Mouse (Mus musculus): ENCODE measurements at regions not wholly inside any gene's neighbourhood (a gene's known extent, or its start where the extent isn't known, plus 50 kb on each side); places are given as distances from the start of the nearest gene placed in this dataset.

DNA sequence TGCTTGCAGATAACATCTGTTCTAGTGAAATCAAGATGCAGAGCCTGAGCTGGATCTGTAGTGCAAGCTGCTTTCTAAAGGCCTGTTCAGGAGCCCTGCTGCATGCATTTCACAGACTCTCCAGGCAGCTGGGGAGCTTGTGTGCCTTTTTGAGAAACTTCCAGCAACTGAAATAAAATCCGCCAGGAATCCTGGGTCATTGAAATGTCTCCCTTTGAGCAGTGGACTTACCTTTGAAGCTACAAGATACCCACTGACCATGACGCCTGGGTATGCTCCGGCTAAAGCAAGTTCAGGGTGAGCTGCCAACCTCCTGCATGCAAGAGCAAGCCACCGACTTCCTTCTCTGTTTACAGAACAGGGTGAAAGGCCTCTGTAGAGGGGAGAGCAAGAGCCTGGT, 278.7 kb downstream of the Cenpw start:
- 38% methylated on average over 4 of the region's 4 CpGs for WGBS (ENCODE audit: insufficient replicate concordance)
- no peak for ATAC-seq

DNA sequence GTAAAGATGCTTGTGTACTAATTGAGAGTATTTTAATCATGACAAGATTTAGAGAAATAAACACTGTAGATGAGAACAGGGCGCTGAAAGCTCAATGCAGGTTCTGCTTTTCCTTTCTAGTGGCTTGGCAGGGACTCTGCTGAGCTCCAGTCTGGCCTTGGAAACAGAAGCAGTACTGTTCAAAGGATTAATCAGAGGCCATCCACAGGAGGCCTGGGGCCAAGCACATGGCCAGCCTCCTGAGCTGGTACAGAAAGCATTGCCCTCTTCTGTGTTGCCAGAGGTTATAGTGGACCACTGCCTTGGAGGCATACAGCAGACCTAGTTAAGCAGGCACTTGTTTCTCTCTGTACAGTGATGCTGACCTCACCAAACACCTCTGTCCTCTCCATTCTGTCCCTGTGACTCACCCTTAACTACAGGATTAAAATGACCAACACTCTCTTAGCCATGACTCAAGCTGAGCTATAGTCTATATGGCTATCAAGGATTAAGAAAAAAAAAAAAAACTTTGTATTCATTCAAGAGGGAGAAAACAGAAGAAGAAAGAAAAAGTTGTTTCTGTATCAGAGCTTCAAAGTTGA, 302.5 kb downstream of the Cenpw start:
- H3K9ac ChIP-seq, result no peak overlapping the region
- H3K27ac ChIP-seq, result no peak overlapping the region
- H3K9me3 ChIP-seq (replicated peaks), result no peaks in the 10 kb centered on the region
- no peaks in the 10 kb centered on the region for H3K4me1 ChIP-seq
- no peaks in the 10 kb centered on the region for H3K27me3 ChIP-seq (replicated peaks)
- H3K36me3 ChIP-seq, result no peaks in the 10 kb centered on the region
- WGBS (ENCODE audit: insufficient replicate concordance), result 37% methylated on average over 1 of the region's 1 CpGs
- no peak for ATAC-seq
- no peak overlapping the region for H3K4me3 ChIP-seq
- H3K4me2 ChIP-seq, result no peak overlapping the region

More for the DNA sequence above, 278.7 kb downstream of the Cenpw start:
- no peak overlapping the region for H3K4me2 ChIP-seq
- H3K27ac ChIP-seq, result no peak overlapping the region
- H3K27me3 ChIP-seq (replicated peaks), result no peaks in the 10 kb centered on the region
- no peak overlapping the region for H3K4me3 ChIP-seq
- H3K36me3 ChIP-seq, result no peaks in the 10 kb centered on the region
- H3K9me3 ChIP-seq (replicated peaks), result no peaks in the 10 kb centered on the region
- H3K9ac ChIP-seq, result no peak overlapping the region
- H3K4me1 ChIP-seq, result no peaks in the 10 kb centered on the region

DNA sequence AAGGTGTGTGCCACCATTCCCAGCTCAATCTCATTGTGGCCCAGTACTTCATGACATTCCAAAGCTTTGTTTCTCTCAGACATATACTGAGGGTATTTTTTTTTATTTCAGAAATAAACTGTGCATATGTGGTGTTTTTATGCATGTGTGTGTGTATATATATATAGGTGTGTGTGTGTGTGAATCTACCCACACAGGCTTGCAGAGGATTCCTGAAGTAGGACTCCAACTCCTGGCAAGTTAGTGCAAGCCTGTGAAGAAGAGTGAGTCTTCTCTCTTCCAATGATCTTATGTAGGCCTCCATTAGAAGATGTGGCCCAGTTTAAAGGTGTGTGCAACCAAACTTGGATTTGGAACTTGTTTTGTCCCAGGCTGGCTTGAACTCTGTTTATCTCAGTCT, 328.9 kb upstream of the Rspo3 start:
- Histone ChIP-seq H3K36me3 (no peaks in the 10 kb centered on the region), H3K27ac (no peak overlapping the region)
- ATAC-seq, result no peak

DNA sequence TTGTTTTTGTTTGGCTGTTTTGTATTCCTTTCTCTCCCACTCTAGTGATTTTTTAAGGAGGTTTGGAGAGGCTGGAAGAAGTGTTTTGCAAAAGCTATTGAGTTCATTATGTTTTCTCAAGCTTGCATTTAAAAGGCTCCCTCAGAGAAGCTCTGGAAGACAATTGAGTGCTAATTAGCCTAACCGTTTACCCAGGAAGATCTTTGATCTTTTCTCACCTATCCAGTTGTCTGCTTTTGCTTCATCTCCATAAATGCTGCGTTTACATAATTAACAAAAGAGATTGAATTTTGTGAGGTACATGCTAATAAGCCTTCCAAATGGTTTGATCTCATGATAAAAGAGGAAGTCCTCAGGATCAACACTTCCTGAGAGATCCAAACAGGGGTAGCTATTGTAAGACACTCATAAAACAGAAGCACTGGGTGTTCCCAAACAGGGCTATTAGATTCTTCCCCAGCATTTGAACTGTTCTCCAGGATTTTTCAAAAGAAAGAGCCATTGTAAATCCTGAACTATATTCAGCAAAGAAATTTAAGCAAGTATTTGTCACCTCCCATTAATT, 320.2 kb upstream of the Rspo3 start:
- H3K36me3 ChIP-seq, result no peaks in the 10 kb centered on the region
- no peak for ATAC-seq
- no peak overlapping the region for H3K9ac ChIP-seq
- no peaks in the 10 kb centered on the region for H3K9me3 ChIP-seq (replicated peaks)
- H3K4me3 ChIP-seq, result no peak overlapping the region
- no peak overlapping the region for H3K4me2 ChIP-seq
- 6% methylated on average over 2 of the region's 2 CpGs for whole genome bisulfite sequencing (ENCODE audit: insufficient replicate concordance)
- H3K27me3 ChIP-seq (replicated peaks), result no peaks in the 10 kb centered on the region
- H3K27ac ChIP-seq, result no peak overlapping the region
- no peaks in the 10 kb centered on the region for H3K4me1 ChIP-seq

More for the DNA sequence above, 328.9 kb upstream of the Rspo3 start:
- Histone ChIP-seq H3K4me3 (no peak overlapping the region), H3K4me2 (no peak overlapping the region), H3K9ac (no peak overlapping the region), H3K4me1 (no peaks in the 10 kb centered on the region), H3K27me3 (replicated peaks) (no peaks in the 10 kb centered on the region), H3K9me3 (replicated peaks) (no peaks in the 10 kb centered on the region)

DNA sequence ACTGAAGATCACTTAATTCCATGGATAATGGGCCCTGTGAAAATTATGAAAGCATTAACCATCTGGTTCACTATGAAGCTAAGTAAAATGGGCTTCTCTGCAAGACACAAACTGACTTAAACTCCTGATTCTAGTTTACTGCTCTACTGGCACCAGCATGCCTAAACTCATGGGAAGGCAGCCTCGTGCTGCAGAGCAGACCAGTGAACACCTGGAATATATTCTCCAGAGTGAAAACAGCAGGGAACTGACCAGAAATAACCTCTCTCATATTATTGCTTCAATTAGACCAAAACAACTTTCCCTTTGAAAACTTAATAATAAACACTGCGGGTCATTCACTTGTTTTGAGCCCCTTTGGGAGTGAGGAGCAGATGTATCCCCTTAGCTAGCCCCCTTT, 316.8 kb upstream of the Rspo3 start:
- H3K4me2 ChIP-seq, result no peak overlapping the region
- H3K4me3 ChIP-seq, result no peak overlapping the region
- H3K27ac ChIP-seq, result no peak overlapping the region
- no peaks in the 10 kb centered on the region for H3K36me3 ChIP-seq
- H3K27me3 ChIP-seq (replicated peaks), result no peaks in the 10 kb centered on the region
- no peaks in the 10 kb centered on the region for H3K4me1 ChIP-seq
- 58% methylated on average over 2 of the region's 2 CpGs for WGBS (ENCODE audit: insufficient replicate concordance)
- no peak overlapping the region for H3K9ac ChIP-seq
- ATAC-seq, result no peak
- H3K9me3 ChIP-seq (replicated peaks), result no peaks in the 10 kb centered on the region

DNA sequence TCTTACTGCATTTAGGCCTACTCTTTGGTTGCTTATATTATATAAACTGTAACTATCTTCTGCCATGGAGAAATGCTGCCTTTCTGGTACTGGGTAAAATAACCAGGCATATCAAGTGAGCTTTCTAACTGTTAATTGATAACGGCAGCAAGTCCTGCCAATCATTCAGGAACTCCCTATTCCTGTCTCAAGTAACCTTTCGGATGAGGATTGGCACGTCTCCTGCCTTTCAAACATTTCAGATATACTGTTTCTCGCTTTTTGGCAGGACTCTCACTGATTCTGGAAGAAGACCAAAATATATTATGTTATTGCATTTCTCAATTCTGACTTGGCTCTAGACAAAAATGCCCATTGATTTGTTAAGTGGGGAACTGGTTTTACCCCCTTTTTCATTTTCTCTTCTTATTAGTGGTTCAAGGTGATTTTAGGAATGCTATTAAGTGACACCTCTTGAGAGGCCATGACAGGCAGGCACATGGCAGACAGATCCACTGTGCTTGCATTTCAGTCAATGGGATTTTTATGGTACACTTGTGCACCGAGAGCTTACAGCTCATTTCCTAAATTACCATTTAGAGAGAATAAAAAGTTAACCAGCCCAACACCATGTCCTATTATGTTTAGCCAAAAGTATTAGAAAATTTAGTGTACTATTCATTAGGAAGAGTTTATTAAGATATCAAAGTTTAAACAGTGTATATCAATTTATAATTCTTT, 289.4 kb upstream of the Rspo3 start:
- Histone ChIP-seq H3K27ac (no peak overlapping the region), H3K9me3 (replicated peaks) (no peaks in the 10 kb centered on the region), H3K36me3 (no peaks in the 10 kb centered on the region), H3K27me3 (replicated peaks) (no peaks in the 10 kb centered on the region), H3K9ac (no peak overlapping the region), H3K4me2 (no peak overlapping the region), H3K4me1 (no peaks in the 10 kb centered on the region), H3K4me3 (no peak overlapping the region)
- 67% methylated on average over 5 of the region's 5 CpGs for WGBS (ENCODE audit: insufficient replicate concordance)
- no peak for ATAC-seq

DNA sequence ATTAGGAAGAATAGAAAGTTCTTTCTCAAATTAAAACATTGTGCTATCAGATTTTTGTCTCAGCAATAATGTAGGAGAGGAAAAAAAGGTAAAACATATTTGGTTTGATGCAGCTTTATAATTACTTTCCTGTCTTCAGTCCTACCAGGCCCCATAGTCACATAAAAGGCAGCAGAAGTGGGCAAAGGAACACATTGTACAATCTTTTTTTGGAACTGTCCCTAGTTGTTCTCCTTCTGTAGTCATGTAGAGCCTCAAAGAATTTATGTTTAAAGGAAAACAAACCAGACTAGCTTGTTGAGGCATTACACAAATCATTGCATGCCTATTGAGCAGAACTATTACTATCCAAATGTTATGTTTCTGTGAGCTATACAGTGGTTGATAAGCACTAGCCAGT, 288.7 kb upstream of the Rspo3 start:
- no peak for ATAC-seq
- Histone ChIP-seq H3K9me3 (replicated peaks) (no peaks in the 10 kb centered on the region), H3K36me3 (no peaks in the 10 kb centered on the region), H3K4me1 (no peaks in the 10 kb centered on the region), H3K4me2 (no peak overlapping the region), H3K27ac (no peak overlapping the region), H3K4me3 (no peak overlapping the region), H3K27me3 (replicated peaks) (no peaks in the 10 kb centered on the region), H3K9ac (no peak overlapping the region)

DNA sequence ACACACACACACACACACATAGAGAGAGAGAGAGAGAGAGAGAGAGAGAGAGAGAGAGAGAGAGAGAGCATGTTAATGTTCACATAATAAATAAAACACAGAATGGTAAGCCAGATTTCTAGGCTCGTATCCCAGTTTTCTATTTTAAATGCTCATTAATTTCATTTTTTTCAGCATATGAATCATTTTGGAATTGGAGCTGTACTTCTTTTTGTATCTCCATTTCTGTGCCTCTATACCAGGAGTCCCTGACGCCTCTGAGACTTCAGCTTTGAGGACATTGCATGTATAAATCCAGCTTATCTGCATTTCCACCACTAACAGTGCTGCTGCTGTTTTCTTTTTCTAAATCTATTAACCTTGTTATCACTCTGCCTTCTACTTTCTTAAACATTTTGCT, 287.5 kb upstream of the Rspo3 start:
- Histone ChIP-seq H3K36me3 (no peaks in the 10 kb centered on the region), H3K4me2 (no peak overlapping the region), H3K27ac (no peak overlapping the region), H3K4me3 (no peak overlapping the region), H3K4me1 (no peaks in the 10 kb centered on the region), H3K9me3 (replicated peaks) (no peaks in the 10 kb centered on the region), H3K27me3 (replicated peaks) (no peaks in the 10 kb centered on the region), H3K9ac (no peak overlapping the region)
- 62% methylated on average over 2 of the region's 2 CpGs for WGBS (ENCODE audit: insufficient replicate concordance)
- no peak for ATAC-seq

DNA sequence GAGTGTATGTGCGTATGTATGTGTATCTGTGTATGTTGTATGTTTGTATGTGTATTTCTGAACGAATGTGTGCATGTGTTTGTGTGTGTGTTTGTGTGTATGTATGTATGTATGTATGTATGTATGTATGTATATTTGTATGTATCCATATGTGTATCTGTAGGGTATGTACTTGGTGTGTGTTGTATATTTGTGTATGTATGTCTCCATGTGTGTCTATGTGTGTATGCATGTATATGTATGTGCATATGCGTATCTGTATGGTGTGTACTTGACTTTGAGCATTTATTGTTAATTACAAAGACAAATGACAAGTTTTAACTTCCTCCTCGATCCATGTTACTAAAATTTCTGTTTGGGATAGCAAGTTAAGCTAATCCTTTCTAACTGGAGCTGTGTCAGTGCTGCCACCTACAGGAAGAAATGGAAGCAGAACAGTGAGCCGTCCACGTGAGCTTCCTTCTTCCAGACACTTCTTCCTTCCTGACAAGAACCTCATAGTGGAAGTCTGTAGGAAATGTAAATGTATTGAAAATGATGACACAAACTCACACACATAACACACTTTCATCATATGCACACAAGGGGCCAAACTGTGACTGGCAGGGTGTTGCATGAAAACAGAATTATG, 268.4 kb upstream of the Rspo3 start:
- Histone ChIP-seq H3K4me3 (no peak overlapping the region), H3K9ac (no peak overlapping the region), H3K4me2 (no peak overlapping the region), H3K4me1 (no peaks in the 10 kb centered on the region), H3K9me3 (replicated peaks) (no peaks in the 10 kb centered on the region), H3K27ac (no peak overlapping the region), H3K27me3 (replicated peaks) (no peaks in the 10 kb centered on the region), H3K36me3 (no peaks in the 10 kb centered on the region)
- WGBS (ENCODE audit: insufficient replicate concordance), result 33% methylated on average over 6 of the region's 6 CpGs
- ATAC-seq, result no peak

DNA sequence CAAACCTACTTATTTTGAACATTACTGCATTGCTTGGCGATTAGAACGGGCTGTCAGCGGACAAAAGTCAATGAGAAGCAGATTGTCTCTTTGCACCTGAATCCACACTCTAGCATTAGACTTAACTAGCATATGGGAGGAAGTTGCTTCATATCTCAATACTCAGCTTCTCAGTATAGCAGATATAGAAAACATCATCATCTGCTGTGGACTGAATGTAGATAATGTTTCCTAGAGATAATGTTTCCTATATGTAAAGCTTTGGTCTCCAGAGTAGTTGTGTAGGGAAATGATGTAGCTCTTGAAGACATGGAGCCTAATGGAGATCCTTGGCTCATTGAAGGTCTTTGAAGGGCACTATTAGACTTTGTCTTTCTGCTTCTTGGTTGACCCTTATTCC, 267.0 kb upstream of the Rspo3 start:
- Histone ChIP-seq H3K9ac (no peak overlapping the region), H3K27me3 (replicated peaks) (no peaks in the 10 kb centered on the region), H3K4me3 (no peak overlapping the region), H3K4me1 (no peaks in the 10 kb centered on the region), H3K36me3 (no peaks in the 10 kb centered on the region), H3K27ac (no peak overlapping the region), H3K4me2 (no peak overlapping the region), H3K9me3 (replicated peaks) (no peaks in the 10 kb centered on the region)
- ATAC-seq, result no peak
- WGBS (ENCODE audit: insufficient replicate concordance), result 82% methylated on average over 3 of the region's 3 CpGs

DNA sequence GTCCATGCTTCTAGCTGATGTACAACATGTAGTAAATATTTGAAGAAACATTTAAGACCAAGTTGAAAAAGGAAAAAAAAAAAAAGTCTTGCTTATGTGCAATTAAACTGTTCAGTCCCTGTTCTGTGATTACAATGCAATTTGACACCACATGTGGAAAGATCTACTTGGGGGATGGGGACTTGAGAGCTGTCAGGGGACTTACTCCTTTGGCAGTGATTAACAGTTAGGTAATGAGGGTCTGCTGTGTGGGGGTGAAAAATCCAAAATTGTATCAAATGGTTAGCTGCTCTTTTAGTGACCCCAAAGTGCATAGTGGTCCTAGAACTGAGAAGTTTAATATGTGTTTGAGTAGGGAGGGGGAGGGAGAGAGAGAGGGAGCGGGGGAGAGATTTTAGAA, 259.0 kb upstream of the Rspo3 start:
- ATAC-seq, result no peak
- H3K4me1 ChIP-seq, result no peaks in the 10 kb centered on the region
- 100% methylated on average over 1 of the region's 1 CpGs for WGBS (ENCODE audit: insufficient replicate concordance)
- no peak overlapping the region for H3K27ac ChIP-seq
- H3K27me3 ChIP-seq (replicated peaks), result no peaks in the 10 kb centered on the region
- no peak overlapping the region for H3K4me2 ChIP-seq
- H3K36me3 ChIP-seq, result no peaks in the 10 kb centered on the region
- H3K4me3 ChIP-seq, result no peak overlapping the region
- H3K9ac ChIP-seq, result no peak overlapping the region
- H3K9me3 ChIP-seq (replicated peaks), result no peaks in the 10 kb centered on the region

DNA sequence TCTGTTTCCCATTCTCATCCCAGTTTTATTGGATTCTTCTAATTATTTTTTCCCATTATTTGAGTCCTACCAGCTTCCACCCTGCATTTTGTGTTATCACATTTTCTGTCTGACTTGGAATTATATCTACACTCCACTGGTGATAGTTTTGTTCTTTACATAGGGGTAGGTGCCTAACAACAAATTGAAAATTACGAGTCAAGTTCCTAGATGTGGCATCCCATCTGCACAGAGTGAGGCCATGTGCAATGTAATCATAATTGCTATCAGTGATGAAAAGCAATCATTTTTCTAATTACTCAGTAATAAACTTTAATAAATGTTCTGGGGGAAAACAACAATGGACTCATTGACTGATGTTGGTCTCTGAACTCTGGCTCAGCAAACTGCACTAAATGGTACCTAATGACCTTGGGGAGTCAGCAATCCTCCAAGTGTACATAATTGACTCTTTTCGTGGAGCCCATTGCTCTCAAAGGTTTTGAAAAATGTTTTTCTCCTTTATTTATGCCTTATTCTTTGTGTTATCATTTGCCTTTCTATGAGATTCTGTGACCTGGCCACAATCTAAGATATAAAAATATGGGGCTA, 250.6 kb upstream of the Rspo3 start:
- Histone ChIP-seq H3K4me3 (no peak overlapping the region), H3K4me2 (no peak overlapping the region), H3K27me3 (replicated peaks) (no peaks in the 10 kb centered on the region), H3K36me3 (no peaks in the 10 kb centered on the region), H3K27ac (no peak overlapping the region), H3K9me3 (replicated peaks) (no peaks in the 10 kb centered on the region), H3K4me1 (no peaks in the 10 kb centered on the region), H3K9ac (no peak overlapping the region)
- ATAC-seq, result no peak
- WGBS (ENCODE audit: insufficient replicate concordance), result 64% methylated on average over 2 of the region's 2 CpGs

All from liver, embryonic 12.5 days (tissue).